13 mouse cellular contexts compared by ENCODE assay signal in genomic region chr8:70599507-70600290, GRCm38 (mm10). TPM values are rescaled to one million over a fixed set of nuclear protein-coding genes. Genes with fewer than 3 reads are reported as not detected.
DNase-seq lines count a peak whose midpoint lies in the region; ATAC-seq and TF ChIP-seq lines count a peak whose summit lies in the region.
"Had no signal": no experiment of that assay in that cellular context is flagged by ENCODE, and none has a peak within 500 bp of the region (broad histone marks: within the 10 kb centered on the region; RNA-seq: fewer than 3 reads in every experiment).

No protein-coding gene starts in this region.

- WGBS in forebrain, embryonic 12.5 days = 81% methylated on average over 12 of the region's 12 CpGs
- 87% methylated on average over 12 of the region's 12 CpGs for WGBS in forebrain, embryonic 15.5 days
- 84% methylated on average over 12 of the region's 12 CpGs for WGBS in embryonic facial prominence, embryonic 13.5 days
- whole genome bisulfite sequencing in limb, embryonic 14.5 days = 81% methylated on average over 12 of the region's 12 CpGs

- TF ChIP-seq CTCF in layer of hippocampus, adult 2 months (conservative IDR thresholded peaks at IDR 0.05) = no peak

- H3K4me3 ChIP-seq in forebrain, embryonic 12.5 days (replicated peaks) = no peak overlapping the region
- no peak overlapping the region for H3K4me3 ChIP-seq in forebrain, embryonic 15.5 days
- H3K4me3 ChIP-seq in layer of hippocampus, adult 2 months = no peak overlapping the region
- no peak overlapping the region for H3K4me3 ChIP-seq in embryonic facial prominence, embryonic 13.5 days
- no peak overlapping the region for H3K4me3 ChIP-seq in limb, embryonic 14.5 days (replicated peaks; ENCODE audit: low read length)

- no peak overlapping the region for H3K4me2 ChIP-seq in forebrain, embryonic 12.5 days
- no peak overlapping the region for H3K4me2 ChIP-seq in forebrain, embryonic 15.5 days (replicated peaks)
- no peak overlapping the region for H3K4me2 ChIP-seq in embryonic facial prominence, embryonic 13.5 days
- H3K4me2 ChIP-seq in limb, embryonic 14.5 days (replicated peaks; ENCODE audit: low read depth, low read length, severe bottlenecking) = no peak overlapping the region

- H3K9ac ChIP-seq in forebrain, embryonic 12.5 days = 0 out of 2 replicates have a peak overlapping the region, but pooled peaks have one; percentile 78
- no peak overlapping the region for H3K9ac ChIP-seq in forebrain, embryonic 15.5 days (replicated peaks)
- peak overlapping the region; percentile 85; the same call in 1 of the 2 replicates for H3K9ac ChIP-seq in embryonic facial prominence, embryonic 13.5 days
- H3K9ac ChIP-seq in limb, embryonic 14.5 days (ENCODE audit: low read depth, low read length, severe bottlenecking) = no peak overlapping the region
- H3K9ac ChIP-seq: limb, embryonic 15.5 days had no signal

- peaks cover 78% of the 10 kb centered on the region for H3K4me1 ChIP-seq in forebrain, embryonic 12.5 days
- H3K4me1 ChIP-seq in forebrain, embryonic 15.5 days = peaks cover 55% of the 10 kb centered on the region
- H3K4me1 ChIP-seq in embryonic facial prominence, embryonic 13.5 days = peaks cover 64% of the 10 kb centered on the region
- peaks cover 38% of the 10 kb centered on the region for H3K4me1 ChIP-seq in limb, embryonic 14.5 days (ENCODE audit: control insufficient read depth, insufficient read depth, low read length)

- no peak for TF ChIP-seq POLR2A in limb, embryonic 14.5 days (IDR thresholded peaks at IDR 0.05; ENCODE audit: borderline replicate concordance, extremely low read depth, insufficient read depth, insufficient read length)

- ATAC-seq in forebrain, embryonic 12.5 days (ENCODE audit: low FRiP score) = no peak
- ATAC-seq in forebrain, embryonic 15.5 days (replicated peaks) = no peak
- no peak for ATAC-seq in embryonic facial prominence, embryonic 13.5 days (ENCODE audit: insufficient number of reproducible peaks, insufficient read depth, low FRiP score, low TSS enrichment, low read depth)
- no peak for ATAC-seq in limb, embryonic 14.5 days (ENCODE audit: low FRiP score, low read depth)
- no peak for ATAC-seq in granulocyte monocyte progenitor cell, adult 5-6 weeks (replicated peaks; ENCODE audit: poor library complexity, severe bottlenecking)

- H3K27me3 ChIP-seq in forebrain, embryonic 12.5 days = peaks cover 25% of the 10 kb centered on the region
- H3K27me3 ChIP-seq in forebrain, embryonic 15.5 days = no peaks in the 10 kb centered on the region
- peaks cover 6% of the 10 kb centered on the region; the same call in 1 of the 2 replicates for H3K27me3 ChIP-seq in embryonic facial prominence, embryonic 13.5 days
- no peaks in the 10 kb centered on the region for H3K27me3 ChIP-seq in limb, embryonic 14.5 days (ENCODE audit: control insufficient read depth, insufficient read depth, low read length)
- H3K27me3 ChIP-seq: embryonic facial prominence, embryonic 12.5 days; limb, embryonic 15.5 days had no signal

- no peaks in the 10 kb centered on the region for H3K9me3 ChIP-seq in forebrain, embryonic 12.5 days
- H3K9me3 ChIP-seq in forebrain, embryonic 15.5 days = no peaks in the 10 kb centered on the region
- H3K9me3 ChIP-seq in embryonic facial prominence, embryonic 13.5 days = no peaks in the 10 kb centered on the region
- no peaks in the 10 kb centered on the region for H3K9me3 ChIP-seq in limb, embryonic 14.5 days (ENCODE audit: control insufficient read depth, low read length)
- H3K9me3 ChIP-seq: embryonic facial prominence, embryonic 12.5 days; limb, embryonic 15.5 days had no signal

- DNase-seq in layer of hippocampus, adult 2 months (ENCODE audit: low spot score in 2 of 2) = no peak
- no peak for DNase-seq in layer of hippocampus, postnatal 36 days
- no peak for DNase-seq in limb, embryonic 14.5 days (ENCODE audit: low spot score)
- no peak for DNase-seq in thymus, adult 18-20 months
- DNase-seq: gastrocnemius, postnatal 36 days had no signal

- H3K27ac ChIP-seq in forebrain, embryonic 12.5 days = peak overlapping the region; percentile 94
- H3K27ac ChIP-seq in forebrain, embryonic 15.5 days (replicated peaks) = no peak overlapping the region
- peak overlapping the region; percentile 82; the same call in 1 of the 2 replicates for H3K27ac ChIP-seq in layer of hippocampus, adult 2 months
- no peak overlapping the region for H3K27ac ChIP-seq in embryonic facial prominence, embryonic 13.5 days
- 0 out of 2 replicates have a peak overlapping the region, but pooled peaks have one; percentile 13 for H3K27ac ChIP-seq in limb, embryonic 14.5 days (replicated peaks; ENCODE audit: low read depth, low read length)

- H3K36me3 ChIP-seq in forebrain, embryonic 12.5 days (replicated peaks) = peaks cover 27% of the 10 kb centered on the region
- H3K36me3 ChIP-seq in forebrain, embryonic 15.5 days = 0 out of 2 replicates have a peak, but pooled peaks cover 2% of the 10 kb centered on the region
- H3K36me3 ChIP-seq in embryonic facial prominence, embryonic 13.5 days = peaks cover 48% of the 10 kb centered on the region
- peaks cover 26% of the 10 kb centered on the region for H3K36me3 ChIP-seq in limb, embryonic 14.5 days (ENCODE audit: control insufficient read depth, insufficient read depth, low read length)

RNA-seq across cellular contexts. Expression of gene Isyna1, which starts 5.5 kb away (rescaled TPM):
- polyA plus RNA-seq in forebrain, embryonic 12.5 days (2016; fragmentation: Nextera tagmentation; extraction: Ambion mirVana) = 101 and 107 TPM in 2 replicates
- 116 TPM in 2 replicates for polyA plus RNA-seq in forebrain, embryonic 15.5 days (2015; fragmentation: Nextera tagmentation; extraction: Ambion mirVana)
- 10 to 100 TPM; 41.4 to 46.4 TPM for total RNA-seq in layer of hippocampus, adult 2 months (2021)
- 10 to 100 TPM; 42.9 to 54.3 TPM for total RNA-seq in layer of hippocampus, postnatal 36 days (2021)
- polyA plus RNA-seq in embryonic facial prominence, embryonic 13.5 days (2015; fragmentation: Nextera tagmentation; extraction: Ambion mirVana) = 153 and 166 TPM in 2 replicates
- 213 and 279 TPM in 2 replicates for polyA plus RNA-seq in limb, embryonic 14.5 days (2012; rRNA removed)
- 94.4 and 103 TPM in 2 replicates for polyA plus RNA-seq in limb, embryonic 14.5 days (2014; fragmentation: Nextera tagmentation; extraction: Ambion mirVana)
- total RNA-seq in granulocyte monocyte progenitor cell, adult 5-6 weeks (2014; fragmentation: Nextera tagmentation) = 30.8 and 66.6 TPM in 2 replicates
- 35.2 and 38.6 TPM in 2 replicates for total RNA-seq in granulocyte monocyte progenitor cell, adult 5-6 weeks (2017)

RNA-seq across cellular contexts. Expression of gene Ssbp4, which starts 9.0 kb away (rescaled TPM):
- polyA plus RNA-seq in forebrain, embryonic 12.5 days (2016; fragmentation: Nextera tagmentation; extraction: Ambion mirVana) = 97.4 and 106 TPM in 2 replicates
- polyA plus RNA-seq in forebrain, embryonic 15.5 days (2015; fragmentation: Nextera tagmentation; extraction: Ambion mirVana) = 114 TPM in 2 replicates
- total RNA-seq in layer of hippocampus, adult 2 months (2021) = 100 to 1,000 TPM; 274 to 297 TPM
- 100 to 1,000 TPM; 276 to 279 TPM for total RNA-seq in layer of hippocampus, postnatal 36 days (2021)
- 100 and 107 TPM in 2 replicates for polyA plus RNA-seq in embryonic facial prominence, embryonic 13.5 days (2015; fragmentation: Nextera tagmentation; extraction: Ambion mirVana)
- polyA plus RNA-seq in limb, embryonic 14.5 days (2012; rRNA removed) = 163 and 236 TPM in 2 replicates
- polyA plus RNA-seq in limb, embryonic 14.5 days (2014; fragmentation: Nextera tagmentation; extraction: Ambion mirVana) = 151 and 171 TPM in 2 replicates
- total RNA-seq in granulocyte monocyte progenitor cell, adult 5-6 weeks (2014; fragmentation: Nextera tagmentation) = 53.8 and 75.4 TPM in 2 replicates
- total RNA-seq in granulocyte monocyte progenitor cell, adult 5-6 weeks (2017) = 35.2 and 87.9 TPM in 2 replicates

RNA-seq across cellular contexts. Expression of gene Lrrc25, which starts 16.3 kb away (rescaled TPM):
- polyA plus RNA-seq in forebrain, embryonic 12.5 days (2016; fragmentation: Nextera tagmentation; extraction: Ambion mirVana) = 0.31 and 0.45 TPM in 2 replicates
- polyA plus RNA-seq in forebrain, embryonic 15.5 days (2015; fragmentation: Nextera tagmentation; extraction: Ambion mirVana) = 0.74 and 1.3 TPM in 2 replicates
- under 1 TPM; 0.54 to 0.97 TPM for total RNA-seq in layer of hippocampus, adult 2 months (2021)
- total RNA-seq in layer of hippocampus, postnatal 36 days (2021) = 1 to 10 TPM in 1 of 2 experiments, under 1 TPM in 1; 0.33 to 1.0 TPM
- polyA plus RNA-seq in embryonic facial prominence, embryonic 13.5 days (2015; fragmentation: Nextera tagmentation; extraction: Ambion mirVana) = 1.9 TPM in 2 replicates
- 3.5 and 4.5 TPM in 2 replicates for polyA plus RNA-seq in limb, embryonic 14.5 days (2012; rRNA removed)
- 2.5 and 3.2 TPM in 2 replicates for polyA plus RNA-seq in limb, embryonic 14.5 days (2014; fragmentation: Nextera tagmentation; extraction: Ambion mirVana)
- total RNA-seq in granulocyte monocyte progenitor cell, adult 5-6 weeks (2014; fragmentation: Nextera tagmentation) = 2.9 and 5.2 TPM in 2 replicates
- total RNA-seq in granulocyte monocyte progenitor cell, adult 5-6 weeks (2017) = 1.1 and 3.1 TPM in 2 replicates
- polyA plus RNA-seq: C2C12 had no signal

RNA-seq across cellular contexts. Expression of gene Gdf15, which starts 32.6 kb away (rescaled TPM):
- 0.14 TPM in 1 of 2 replicates, not detected in the other for polyA plus RNA-seq in forebrain, embryonic 12.5 days (2016; fragmentation: Nextera tagmentation; extraction: Ambion mirVana)
- not detected in 2 replicates for polyA plus RNA-seq in forebrain, embryonic 15.5 days (2015; fragmentation: Nextera tagmentation; extraction: Ambion mirVana)
- total RNA-seq in layer of hippocampus, adult 2 months (2021) = under 1 TPM in 1 of 2 experiments, not detected in 1; 0.25 TPM
- not detected for total RNA-seq in layer of hippocampus, postnatal 36 days (2021)
- polyA plus RNA-seq in embryonic facial prominence, embryonic 13.5 days (2015; fragmentation: Nextera tagmentation; extraction: Ambion mirVana) = 0.14 and 0.22 TPM in 2 replicates
- polyA plus RNA-seq in limb, embryonic 14.5 days (2012; rRNA removed) = 0.15 and 0.47 TPM in 2 replicates
- polyA plus RNA-seq in limb, embryonic 14.5 days (2014; fragmentation: Nextera tagmentation; extraction: Ambion mirVana) = 0.18 TPM in 1 of 2 replicates, not detected in the other
- not detected in 2 replicates for total RNA-seq in granulocyte monocyte progenitor cell, adult 5-6 weeks (2014; fragmentation: Nextera tagmentation)
- 0.67 TPM in 1 of 2 replicates, not detected in the other for total RNA-seq in granulocyte monocyte progenitor cell, adult 5-6 weeks (2017)
- total RNA-seq: layer of hippocampus, adult 18-20 months had no signal
- polyA plus RNA-seq: embryonic facial prominence, embryonic 12.5 days had no signal

Comparison
In these comparisons a context has a peak if more than half of its experiments do, and no peak if none do; other contexts are left out.
1. H3K27ac ChIP-seq: peak in forebrain, embryonic 12.5 days (single experiment), layer of hippocampus, adult 2 months (single experiment) and limb, embryonic 14.5 days (single experiment); none in forebrain, embryonic 15.5 days (single experiment) and embryonic facial prominence, embryonic 13.5 days (single experiment).
2. H3K9ac ChIP-seq: peak in forebrain, embryonic 12.5 days (single experiment) and embryonic facial prominence, embryonic 13.5 days (single experiment); none in forebrain, embryonic 15.5 days (single experiment) and limb, embryonic 14.5 days (single experiment).